Mouse (Mus musculus): ENCODE data around the gene Camk2g. TPM values are rescaled to one million over a fixed set of nuclear protein-coding genes. Genes with fewer than 3 reads are reported as not detected.

The Camk2g gene
- total RNA-seq, 2 experiments from 2014 or later, result 162 to 163 TPM

DNA sequence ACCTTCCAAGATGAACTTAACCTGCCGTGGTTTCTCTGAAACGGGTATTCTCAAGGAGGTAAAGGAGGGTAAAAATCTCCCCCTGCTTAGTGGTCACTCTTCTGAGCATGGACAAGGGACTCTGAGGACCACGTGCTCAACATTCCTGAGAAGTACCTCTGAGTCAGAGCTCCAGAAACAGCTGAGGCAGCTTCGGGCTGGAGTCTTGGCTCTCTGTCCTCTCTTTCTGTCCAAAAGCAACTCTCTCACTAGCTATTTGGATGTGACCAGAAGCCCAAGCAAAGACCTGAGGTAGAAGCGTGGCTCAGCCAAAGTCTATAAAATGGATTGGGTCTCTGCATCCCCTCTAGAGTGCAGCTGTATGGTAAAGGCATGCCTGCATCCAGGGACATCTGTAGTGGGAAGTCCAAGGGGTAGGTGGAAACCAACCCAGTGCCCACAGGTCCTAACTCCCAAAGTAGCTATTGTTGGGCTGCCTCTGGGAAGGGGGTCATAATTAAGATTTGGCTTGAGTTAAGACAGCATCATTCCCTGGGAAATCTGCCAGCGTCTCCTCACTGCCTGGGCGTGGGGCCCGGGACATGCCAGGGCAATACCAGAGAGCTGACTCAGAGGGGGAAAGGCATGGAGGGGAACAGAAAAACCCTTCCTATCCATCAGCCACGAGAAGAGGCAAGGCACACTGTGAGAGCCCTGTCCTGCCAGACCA is 11.2 kb upstream of the Camk2g start:
- TF ChIP-seq CTCF (IDR thresholded peaks at IDR 0.05), result no peak
- Histone ChIP-seq H3K4me3 (peak overlapping the region; percentile 20), H3K27ac (peak overlapping the region; percentile 92)
- DNase-seq, result peak; percentile 92
- intact Hi-C loops (cut with DNase I), result loop anchor here (5.0 kb wide), 2 partner anchors 187 to 302 kb away; no protein-coding TSS in a partner anchor

DNA sequence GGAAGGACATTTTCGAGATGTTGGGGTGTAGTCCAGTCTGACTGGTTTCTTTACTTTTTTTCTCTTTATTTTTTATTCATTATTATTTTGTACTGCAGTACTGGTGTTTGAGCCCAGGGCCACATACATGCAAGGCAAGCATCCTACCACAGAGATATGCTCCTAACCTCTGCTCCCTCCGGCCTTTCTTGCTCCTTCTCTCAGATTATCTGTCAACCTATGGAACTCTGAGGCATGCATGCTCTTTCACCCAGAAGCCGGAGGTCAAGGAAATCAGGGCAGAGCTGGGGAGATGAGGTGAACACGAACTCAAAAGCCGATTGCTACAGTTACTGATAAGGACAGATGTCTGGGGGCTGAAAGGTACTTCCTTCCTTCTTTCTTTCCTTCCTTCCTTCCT is 10.6 kb upstream of the Camk2g start:
- H3K27ac ChIP-seq, result peak overlapping the region; percentile 92
- intact Hi-C loops (cut with DNase I), result loop anchor here (5.0 kb wide), 1 partner anchor 303 kb away; no protein-coding TSS in a partner anchor
- peak overlapping the region; percentile 20 for H3K4me3 ChIP-seq
- no peak for DNase-seq
- no peak for TF ChIP-seq CTCF (IDR thresholded peaks at IDR 0.05)

DNA sequence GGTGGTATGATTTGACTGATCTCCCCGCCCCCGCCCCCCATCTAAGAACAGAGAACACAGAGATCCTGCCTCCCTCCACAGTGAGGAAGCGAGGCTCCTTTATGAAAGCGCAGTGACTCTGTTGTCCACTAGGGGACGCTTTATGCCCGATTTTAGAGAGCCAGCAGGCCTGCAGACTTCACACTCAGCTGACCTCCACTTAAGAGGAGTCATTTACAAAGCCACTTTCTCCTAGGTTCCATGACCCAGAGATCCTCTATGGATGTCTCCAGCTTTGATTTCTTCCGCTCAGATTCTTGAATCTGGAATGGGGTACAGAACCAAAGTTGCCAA is 9.7 kb upstream of the Camk2g start:
- Histone ChIP-seq H3K4me3 (no peak overlapping the region), H3K27ac (peak overlapping the region; percentile 92)
- peak; percentile 89 for TF ChIP-seq CTCF (IDR thresholded peaks at IDR 0.05)
- peak; percentile 84 for DNase-seq
- intact Hi-C loops (cut with DNase I), result loop anchor here (1.0 to 5.0 kb wide), 2 partner anchors 70 to 304 kb away; no protein-coding TSS in a partner anchor

DNA sequence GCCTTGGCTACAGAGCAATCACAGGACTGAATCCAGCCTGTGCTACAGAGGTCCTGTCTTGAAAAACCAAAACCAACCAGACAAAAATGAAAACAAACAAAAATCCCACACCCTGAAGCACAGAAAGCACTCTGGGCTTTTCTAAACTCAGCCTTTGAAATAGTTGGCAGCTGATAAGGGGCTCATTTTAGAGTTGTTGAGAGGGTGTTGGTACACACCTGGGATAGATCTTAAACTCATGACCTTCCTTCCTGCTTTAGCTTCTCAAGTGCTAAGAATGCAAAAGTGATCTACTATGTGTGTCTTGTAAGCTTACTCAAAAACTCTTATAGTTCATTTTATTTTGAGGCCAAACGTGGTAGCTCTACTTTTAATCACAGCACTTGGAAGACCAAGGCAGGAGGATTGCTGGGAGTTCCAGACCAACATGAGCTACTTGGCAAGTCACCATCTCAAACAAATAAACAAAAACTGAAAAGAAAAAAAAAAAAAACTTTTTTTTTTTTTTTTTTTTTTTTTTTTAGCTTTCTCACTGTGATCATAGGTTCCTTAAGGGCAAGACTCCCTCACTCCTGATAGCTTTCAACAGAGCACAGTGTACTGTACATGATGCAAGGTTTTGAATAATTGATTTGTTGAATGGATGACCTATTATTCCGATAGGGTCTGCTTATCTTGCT is 9.2 kb upstream of the Camk2g start:
- H3K27ac ChIP-seq, result peak overlapping the region; percentile 92
- no peak overlapping the region for H3K4me3 ChIP-seq
- no peak for TF ChIP-seq CTCF (IDR thresholded peaks at IDR 0.05)
- intact Hi-C loops (cut with DNase I), result loop anchor here (1.0 to 5.0 kb wide), 2 partner anchors 70 to 304 kb away; no protein-coding TSS in a partner anchor
- DNase-seq, result no peak

DNA sequence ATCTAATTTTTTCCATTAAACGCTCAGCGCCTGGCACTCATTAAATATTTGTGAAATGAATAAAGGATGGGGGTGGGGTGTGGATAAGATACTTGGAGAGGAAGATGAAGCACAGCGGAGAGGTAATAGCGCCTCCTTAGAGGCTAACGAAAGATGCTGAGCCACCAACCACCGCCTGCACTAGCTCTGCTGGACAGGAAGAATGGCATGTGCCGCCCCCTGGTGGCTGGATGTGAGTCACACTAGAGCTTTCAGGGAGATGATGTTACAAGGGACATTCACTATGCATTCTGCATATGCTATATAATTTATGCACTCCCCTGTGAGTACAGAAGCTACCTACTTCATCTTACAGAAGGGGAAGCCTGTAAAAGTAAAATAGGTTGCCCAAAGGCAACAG is 4.9 kb upstream of the Camk2g start:
- Histone ChIP-seq H3K4me3 (no peak overlapping the region), H3K27ac (no peak overlapping the region)
- DNase-seq, result peak; percentile 93
- TF ChIP-seq CTCF (IDR thresholded peaks at IDR 0.05), result peak; percentile 97
- intact Hi-C loops (cut with DNase I), result loop anchor here (1.0 kb wide), 1 partner anchor 32 kb away; no protein-coding TSS in a partner anchor

DNA sequence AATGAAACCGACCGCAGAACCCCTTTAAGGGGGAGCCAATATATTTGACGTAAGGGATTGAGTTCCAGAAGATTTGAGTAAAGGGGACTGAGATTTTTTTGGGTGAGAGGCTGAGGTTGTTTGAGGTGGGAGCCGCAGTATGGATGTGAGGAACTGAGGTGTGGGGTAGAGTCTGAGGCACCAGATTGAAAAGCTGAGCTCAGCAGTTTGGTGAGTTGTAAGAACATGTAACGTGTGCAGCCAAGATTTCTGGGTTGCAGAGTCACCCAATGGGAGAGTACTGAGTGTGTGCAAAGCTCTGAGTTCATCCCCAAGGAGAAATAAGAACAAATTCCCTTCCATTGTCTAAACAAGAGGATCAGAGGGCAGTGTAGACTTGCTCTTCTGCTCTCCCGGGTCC is 4.4 kb upstream of the Camk2g start:
- Histone ChIP-seq H3K4me3 (no peak overlapping the region), H3K27ac (no peak overlapping the region)
- no peak for TF ChIP-seq CTCF (IDR thresholded peaks at IDR 0.05)
- intact Hi-C loops (cut with DNase I), result loop anchor here (1.0 kb wide), 1 partner anchor 32 kb away; no protein-coding TSS in a partner anchor
- DNase-seq, result no peak

DNA sequence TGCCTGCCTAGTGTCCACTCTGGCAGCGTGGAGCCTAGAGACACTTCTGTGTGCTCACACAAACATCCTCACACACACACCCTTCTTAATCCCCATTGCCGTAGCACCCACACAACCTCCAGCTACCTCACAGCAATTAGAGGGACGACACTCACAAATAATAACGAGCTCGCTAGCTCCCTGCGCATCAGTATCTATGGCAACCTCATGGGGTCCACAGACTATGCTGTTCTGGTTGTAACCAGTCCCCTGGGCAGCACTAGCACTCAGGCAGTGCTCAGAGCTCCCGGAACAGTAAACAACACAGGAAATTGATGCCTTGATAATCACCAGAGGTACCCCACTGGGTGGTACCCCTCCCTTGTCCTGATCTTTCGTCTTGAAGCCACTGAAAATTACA is 2.8 kb upstream of the Camk2g start:
- intact Hi-C loops (cut with DNase I), result no loop called here
- DNase-seq, result no peak
- TF ChIP-seq CTCF (IDR thresholded peaks at IDR 0.05), result no peak

DNA sequence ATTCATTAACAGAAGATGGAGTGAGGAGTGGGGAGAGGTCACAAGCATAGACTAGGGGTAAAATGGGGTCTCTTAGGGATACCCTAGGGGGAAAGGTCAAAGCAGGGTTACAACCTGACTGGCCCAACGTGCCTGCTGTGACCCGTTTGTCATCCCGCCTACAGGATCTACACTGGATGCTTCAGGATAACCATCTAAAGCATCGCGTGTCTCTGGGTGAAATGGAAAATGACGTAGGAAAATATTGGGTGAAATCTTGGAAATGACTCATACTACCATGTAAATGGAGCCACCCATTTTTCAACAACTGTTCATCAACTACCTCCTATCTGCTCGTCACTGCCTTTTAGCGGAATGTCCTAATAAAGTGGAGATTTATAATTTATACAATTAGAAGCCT is 2.3 kb upstream of the Camk2g start:
- DNase-seq, result no peak
- TF ChIP-seq CTCF (IDR thresholded peaks at IDR 0.05), result no peak
- intact Hi-C loops (cut with DNase I), result no loop called here
- Histone ChIP-seq H3K4me3 (no peak overlapping the region), H3K27ac (no peak overlapping the region; the same call in 1 of the 2 replicates)

More for the DNA sequence above, 2.8 kb upstream of the Camk2g start:
- no peak overlapping the region for H3K4me3 ChIP-seq
- H3K27ac ChIP-seq, result no peak overlapping the region

DNA sequence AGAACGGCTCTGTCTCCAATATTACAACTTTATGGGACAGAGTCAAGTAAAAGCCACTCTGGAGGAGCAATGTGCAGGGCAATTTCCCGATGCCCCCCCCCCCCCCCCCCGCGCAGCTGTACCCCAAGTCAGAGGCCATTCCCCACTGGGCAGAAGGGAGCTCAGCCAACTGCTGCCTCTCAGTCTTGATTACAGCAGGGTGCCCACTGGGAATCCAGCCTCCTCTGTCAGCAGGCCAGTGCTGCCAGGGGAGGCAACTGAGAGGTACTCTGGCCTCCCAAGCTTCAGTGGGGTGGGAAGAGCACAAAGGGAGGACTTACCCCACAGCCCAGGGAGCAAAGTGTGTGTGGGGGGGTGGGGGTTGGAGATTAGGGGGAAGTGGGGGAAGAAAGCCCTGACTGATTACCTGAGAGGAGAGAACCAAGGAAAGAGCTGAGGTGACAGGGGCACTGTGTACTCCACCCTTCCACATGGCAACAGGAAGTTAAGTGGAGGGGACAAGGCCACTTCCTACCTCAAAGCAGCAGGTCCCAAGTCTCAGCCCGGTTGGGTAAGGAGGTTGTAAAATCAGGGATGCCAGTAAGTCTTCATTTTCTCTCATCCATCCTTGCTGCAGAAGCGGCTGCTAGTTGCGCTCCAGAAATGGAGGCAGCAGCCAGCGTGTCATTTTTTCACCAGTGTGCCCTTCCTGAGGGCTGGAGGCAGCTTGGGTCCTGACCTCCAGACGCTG is 1.7 kb upstream of the Camk2g start:
- intact Hi-C loops (cut with DNase I), result no loop called here
- DNase-seq, result no peak
- peak overlapping the region; percentile 98; the same call in 1 of the 2 replicates for H3K27ac ChIP-seq
- no peak for TF ChIP-seq CTCF (IDR thresholded peaks at IDR 0.05)
- H3K4me3 ChIP-seq, result no peak overlapping the region

DNA sequence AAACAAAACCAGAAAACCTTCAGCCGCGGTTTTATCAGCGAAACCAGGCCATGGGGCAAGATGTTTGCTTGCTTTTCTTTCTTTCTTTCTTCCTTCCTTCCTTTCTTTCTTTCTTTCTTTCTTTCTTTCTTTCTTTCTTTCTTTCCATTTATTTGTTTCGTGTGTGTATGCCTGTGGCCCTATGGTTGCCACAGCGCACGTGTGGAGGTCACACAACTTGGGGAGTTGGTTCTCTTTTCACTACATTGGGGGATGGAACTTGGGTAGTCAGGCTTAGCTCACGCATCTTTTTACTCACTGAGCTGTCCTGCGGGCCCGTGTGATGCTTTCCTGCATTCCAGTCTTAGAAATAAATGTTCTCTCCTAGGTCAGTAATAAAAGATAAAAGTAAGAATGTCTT is 701 bp upstream of the Camk2g start:
- no peak for DNase-seq
- intact Hi-C loops (cut with DNase I), result loop anchor here (5.0 kb wide), 1 partner anchor 62 kb away; the partner anchor contains the start of gene Ndst2
- TF ChIP-seq CTCF (IDR thresholded peaks at IDR 0.05), result no peak
- peak overlapping the region; percentile 98 for H3K27ac ChIP-seq
- H3K4me3 ChIP-seq, result peak overlapping the region; percentile 96

DNA sequence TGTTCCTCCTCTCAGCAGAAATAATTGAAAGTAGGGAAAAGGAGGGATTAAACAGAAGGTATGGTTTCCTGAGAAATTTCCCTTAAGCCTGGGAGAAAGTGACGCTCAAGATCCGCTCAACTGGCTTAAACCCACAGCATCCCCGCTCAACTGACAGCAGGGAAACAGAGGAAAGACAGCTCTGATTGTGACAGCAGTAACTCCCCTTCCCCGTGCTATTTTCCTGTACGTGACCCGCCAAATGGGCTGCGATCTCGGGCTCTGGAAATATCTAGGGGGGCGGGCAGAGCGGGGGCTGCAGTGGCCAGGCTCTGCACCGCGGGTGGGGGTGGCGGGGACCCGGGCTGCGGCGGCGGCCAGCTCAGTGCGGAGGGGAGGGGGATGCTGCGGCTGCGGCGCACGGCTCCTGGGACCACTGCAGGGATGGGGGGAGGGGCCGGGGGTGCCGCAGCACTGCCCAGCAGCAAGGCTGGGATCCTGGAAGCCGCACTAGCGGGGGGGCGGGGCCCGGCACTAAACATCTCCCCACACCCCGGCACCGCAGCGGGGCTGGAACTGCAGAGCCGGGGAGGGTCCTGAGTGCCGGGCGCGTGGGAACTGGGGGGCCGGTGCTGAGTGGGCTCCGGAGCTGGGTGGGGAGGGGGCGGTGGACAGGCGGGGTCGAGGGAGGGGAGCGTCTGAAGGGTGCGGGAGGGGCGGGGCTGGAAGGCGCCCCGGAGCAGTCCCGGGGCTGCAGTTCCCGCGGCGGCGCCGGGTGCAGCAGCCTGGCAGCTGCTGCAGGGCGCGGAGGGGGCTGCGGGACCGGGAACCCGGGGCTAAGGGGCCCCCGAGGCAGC is 748 bp downstream of the Camk2g start:
- peak; percentile 61 for DNase-seq
- no peak for TF ChIP-seq CTCF (IDR thresholded peaks at IDR 0.05)
- H3K27ac ChIP-seq, result peak overlapping the region; percentile 98
- intact Hi-C loops (cut with DNase I), result loop anchor here (5.0 kb wide), 1 partner anchor 61 kb away; the partner anchor contains the start of gene Ndst2
- H3K4me3 ChIP-seq, result peak overlapping the region; percentile 96
